Mouse (Mus musculus): Measurements from ENCODE around the gene Prickle1.

GRCm38 (mm10) chr15:93518941-93519835 is 76.5 kb downstream of the Prickle1 start:
- peak; percentile 60; the same call in 1 of the 2 replicates for TF ChIP-seq CTCF (IDR thresholded peaks at IDR 0.05; ENCODE audit: control insufficient read depth, insufficient read depth, low read length)
- no peak for TF ChIP-seq POLR2A (IDR thresholded peaks at IDR 0.05; ENCODE audit: borderline replicate concordance, control insufficient read depth, low read depth, low read length)
